Mouse (Mus musculus) intestine, embryonic 14.5 days (tissue): ENCODE data around the gene Avl9. TPM values are rescaled to one million over a fixed set of nuclear protein-coding genes. Genes with fewer than 3 reads are reported as not detected.

Experiments
- ATAC-seq: fragments of 200-750 bp; cut with Nextera tagmentation; replicated peaks from 2 replicates; pipeline ENCODE4 v1.8.0; 2017; ENCODE audit warnings: low read depth, moderate number of reproducible peaks, moderate TSS enrichment, moderate library complexity; ENCODE audit not compliant: low FRiP score, low TSS enrichment
- DNase-seq: peaks from one replicate; pipeline ENCODE4 v3.0.0-alpha.2; 2018; ENCODE audit warnings: low spot score
- H3K27ac ChIP-seq: fragments of 300-500 bp; sonication (generic); 2 replicates; pipeline ENCODE4 v1.5.1; 2014; ENCODE audit warnings: low read depth, mild to moderate bottlenecking, control low read depth
- H3K27me3 ChIP-seq: fragments of 300-500 bp; sonication (generic); replicated peaks from 2 replicates; pipeline ENCODE4 v1.6.1; 2014; ENCODE audit warnings: low read length, control low read depth; ENCODE audit not compliant: control insufficient read depth, insufficient read depth
- H3K36me3 ChIP-seq: fragments of 300-500 bp; sonication (generic); 2 replicates; pipeline ENCODE4 v1.6.1; 2014; ENCODE audit warnings: low read length, control low read depth; ENCODE audit not compliant: control insufficient read depth, insufficient read depth
- H3K4me1 ChIP-seq: fragments of 300-500 bp; sonication (generic); replicated peaks from 2 replicates; pipeline ENCODE4 v1.6.1; 2014; ENCODE audit warnings: low read length, control low read depth, mixed read lengths; ENCODE audit not compliant: control insufficient read depth, insufficient read depth
- H3K4me2 ChIP-seq: fragments of 300-500 bp; sonication (generic); 2 replicates; pipeline ENCODE4 v1.6.1; 2014; ENCODE audit warnings: low read length
- H3K4me3 ChIP-seq: fragments of 300-500 bp; sonication (generic); 2 replicates; pipeline ENCODE4 v1.5.1; 2014; ENCODE audit warnings: low read depth, low read length, control low read depth, mixed read lengths
- H3K9ac ChIP-seq: fragments of 300-500 bp; sonication (generic); 2 replicates; pipeline ENCODE4 v1.6.1; 2014; ENCODE audit warnings: mild to moderate bottlenecking, low read length
- H3K9me3 ChIP-seq: fragments of 300-500 bp; sonication (generic); 2 replicates; pipeline ENCODE4 v1.6.1; 2016; ENCODE audit warnings: low read length, control low read depth; ENCODE audit not compliant: control insufficient read depth
- WGBS: fragments of 180-500 bp; shearing (Covaris S2); extraction: QIAGEN DNeasy Blood & Tissue Kit; methylation state at CpG from one replicate; pipeline ENCODE4 v1.1.7; 2014; 5-methylcytosine and 5-hydroxymethylcytosine counted together
- polyA plus RNA-seq: library from polyadenylated mRNA; unstranded; fragments of >200 nt; fragmentation: Nextera tagmentation; extraction: Ambion mirVana; gene quantifications from 2 replicates; pipeline ENCODE4 v1.2.1, GENCODE M21; 2014

The Avl9 gene
- polyA plus RNA-seq, 1 experiment from 2014 or later, result 18.2 TPM

DNA sequence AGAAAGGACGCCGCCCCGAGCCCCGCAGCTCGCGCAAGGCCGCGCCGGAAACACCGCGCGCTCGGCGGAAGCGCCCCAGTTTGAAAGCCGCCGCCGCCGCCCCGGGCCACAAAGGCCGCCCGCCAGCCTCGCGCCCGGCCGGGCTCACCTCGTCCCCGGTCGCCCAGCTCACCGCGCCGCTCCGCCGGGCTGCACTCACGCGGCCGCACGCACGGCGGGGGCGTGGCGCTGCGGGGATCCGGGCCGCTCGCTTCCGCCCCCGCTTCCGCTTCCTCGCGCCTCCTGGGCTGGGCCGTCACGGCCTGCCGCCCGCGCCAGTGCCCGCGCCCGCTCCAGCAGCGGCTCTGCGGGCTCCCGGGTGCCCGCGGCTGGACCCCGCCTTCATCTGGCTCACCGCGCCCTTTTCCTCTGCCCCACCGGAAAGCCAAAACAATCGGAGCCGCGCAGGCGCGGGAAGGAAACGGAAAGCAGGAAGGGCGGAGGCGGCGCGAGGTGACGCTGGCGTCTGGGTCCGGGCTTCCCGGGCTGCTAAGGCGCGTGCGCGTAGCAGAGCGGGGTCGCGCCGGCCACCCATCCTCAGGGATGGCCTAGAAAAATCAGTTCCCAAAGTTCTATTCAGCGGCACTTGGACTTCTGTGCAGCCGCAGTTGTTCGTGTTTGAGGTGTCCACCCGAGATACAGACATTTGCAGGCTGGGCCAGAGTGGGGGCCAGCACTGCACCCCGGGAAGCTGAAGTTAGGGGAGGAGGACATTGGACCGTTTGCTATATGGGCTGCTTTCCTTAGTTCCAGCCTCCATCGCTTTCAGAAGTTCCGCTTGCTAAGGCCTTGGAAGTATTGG lies 82.8 kb downstream of the Avl9 start, which contains the start of gene Kbtbd2:
Kbtbd2 (minus strand) TSS at position 503 of the 841 bp plus-strand sequence.
- peak; percentile 95 for ATAC-seq
- peak; percentile 93 for DNase-seq
- Histone ChIP-seq H3K27ac (peak within 1 kb of the TSS; percentile 99), H3K9me3 (no peaks in the 10 kb centered on the region), H3K4me3 (peak within 1 kb of the TSS; percentile 85), H3K9ac (peak within 1 kb of the TSS; percentile 96), H3K4me2 (peak within 1 kb of the TSS; percentile 74), H3K36me3 (no peaks in the 10 kb centered on the region), H3K4me1 (peaks cover 9% of the 10 kb centered on the region), H3K27me3 (no peaks in the 10 kb centered on the region)
- under 1% methylated on average over 89 of the region's 98 CpGs for WGBS

GRCm38 (mm10) chr6:56798152-56798465 lies 83.4 kb downstream of the Avl9 start:
- peak overlapping the region; percentile 85 for H3K4me3 ChIP-seq
- no peaks in the 10 kb centered on the region for H3K9me3 ChIP-seq
- peak overlapping the region; percentile 96 for H3K9ac ChIP-seq
- H3K36me3 ChIP-seq, result no peaks in the 10 kb centered on the region
- no peaks in the 10 kb centered on the region for H3K27me3 ChIP-seq
- H3K27ac ChIP-seq, result peak overlapping the region; percentile 99
- DNase-seq (no peak), ATAC-seq (no peak)
- H3K4me1 ChIP-seq, result peaks cover 9% of the 10 kb centered on the region
- WGBS, result 14% methylated on average over 8 of the region's 8 CpGs
- H3K4me2 ChIP-seq, result peak overlapping the region; percentile 74

- 91% methylated on average over 4 of the region's 4 CpGs for WGBS
- H3K36me3 ChIP-seq, result no peaks in the 10 kb centered on the region
- no peak for ATAC-seq
- H3K27me3 ChIP-seq, result no peaks in the 10 kb centered on the region
- no peak overlapping the region for H3K27ac ChIP-seq
- no peak overlapping the region for H3K4me2 ChIP-seq
- H3K4me1 ChIP-seq, result no peaks in the 10 kb centered on the region
- H3K9me3 ChIP-seq, result no peaks in the 10 kb centered on the region
- H3K9ac ChIP-seq, result no peak overlapping the region
- no peak overlapping the region for H3K4me3 ChIP-seq
- no peak for DNase-seq
These were observed 90.3 kb downstream of the Avl9 start for GRCm38 (mm10) chr6:56805026-56805425.

- no peak for ATAC-seq
- no peak for DNase-seq
- H3K27me3 ChIP-seq, result no peaks in the 10 kb centered on the region
- H3K9me3 ChIP-seq, result no peaks in the 10 kb centered on the region
- no peak overlapping the region for H3K9ac ChIP-seq
- WGBS, result 67% methylated on average over 2 of the region's 2 CpGs
- no peak overlapping the region for H3K27ac ChIP-seq
- no peak overlapping the region for H3K4me3 ChIP-seq
- no peaks in the 10 kb centered on the region for H3K4me1 ChIP-seq
- H3K4me2 ChIP-seq, result no peak overlapping the region
- no peaks in the 10 kb centered on the region for H3K36me3 ChIP-seq
These were observed 91.5 kb downstream of the Avl9 start for GRCm38 (mm10) chr6:56806195-56806594.

DNA sequence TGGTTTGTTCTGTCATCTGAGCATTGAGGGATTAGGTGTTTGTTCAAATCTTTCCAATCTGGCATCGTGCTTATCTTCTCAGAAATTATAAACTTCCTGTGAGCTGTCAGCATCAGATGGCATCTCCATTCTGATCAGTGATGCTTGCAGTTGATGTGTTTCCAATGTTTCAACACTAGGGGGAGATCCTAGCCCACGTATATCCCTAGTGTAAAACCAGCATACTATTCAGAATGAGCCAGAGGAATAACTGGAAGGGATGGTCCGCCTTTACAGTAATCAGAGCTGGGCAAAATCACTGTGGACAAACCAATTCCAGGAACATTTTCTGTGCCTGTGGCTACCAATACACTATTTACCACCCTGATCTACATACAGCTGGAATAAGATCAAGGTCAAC lies 94.0 kb downstream of the Avl9 start:
- 11% methylated on average over 3 of the region's 3 CpGs for WGBS
- H3K27me3 ChIP-seq, result no peaks in the 10 kb centered on the region
- no peak overlapping the region for H3K4me3 ChIP-seq
- no peaks in the 10 kb centered on the region for H3K4me1 ChIP-seq
- no peak overlapping the region for H3K4me2 ChIP-seq
- H3K27ac ChIP-seq, result no peak overlapping the region
- ATAC-seq (peak; percentile 89), DNase-seq (no peak)
- H3K9ac ChIP-seq, result no peak overlapping the region
- H3K9me3 ChIP-seq, result no peaks in the 10 kb centered on the region
- H3K36me3 ChIP-seq, result no peaks in the 10 kb centered on the region

Other genes starting within 250 kb of the Avl9 start
- 2.1 and 2.2 TPM in 2 replicates for gene Pde1c, start 145.8 kb upstream of the Avl9 start, polyA plus RNA-seq
- 146 TPM in 2 replicates for gene Lsm5, start 10.2 kb upstream of the Avl9 start, polyA plus RNA-seq
- gene Kbtbd2, start 82.9 kb downstream of the Avl9 start, polyA plus RNA-seq, result 24.5 and 30.4 TPM in 2 replicates
- gene Fkbp9, start 117.2 kb downstream of the Avl9 start, polyA plus RNA-seq, result 111 and 113 TPM in 2 replicates
- gene Nt5c3, start 209.0 kb downstream of the Avl9 start, polyA plus RNA-seq, result 63.7 and 69.1 TPM in 2 replicates
- gene Vmn1r4, start 209.1 kb downstream of the Avl9 start, polyA plus RNA-seq, result 0.17 and 0.31 TPM in 2 replicates